Mouse (Mus musculus) mammary gland, adult 2 months (tissue): ENCODE results near the gene Phf2. TPM values are rescaled to one million over a fixed set of nuclear protein-coding genes. Genes with fewer than 3 reads are reported as not detected.

Experiments
- polyA plus RNA-seq: library from polyadenylated mRNA; depleted of rRNA; stranded (reverse); fragments of >200 nt; gene quantifications from 2 replicates; pipeline ENCODE4 v1.2.3, GENCODE M21; 2012; ENCODE audit warnings: low replicate concordance; rRNA removed

Gene Phf2
- 14.1 and 21.7 TPM in 2 replicates for polyA plus RNA-seq

DNA sequence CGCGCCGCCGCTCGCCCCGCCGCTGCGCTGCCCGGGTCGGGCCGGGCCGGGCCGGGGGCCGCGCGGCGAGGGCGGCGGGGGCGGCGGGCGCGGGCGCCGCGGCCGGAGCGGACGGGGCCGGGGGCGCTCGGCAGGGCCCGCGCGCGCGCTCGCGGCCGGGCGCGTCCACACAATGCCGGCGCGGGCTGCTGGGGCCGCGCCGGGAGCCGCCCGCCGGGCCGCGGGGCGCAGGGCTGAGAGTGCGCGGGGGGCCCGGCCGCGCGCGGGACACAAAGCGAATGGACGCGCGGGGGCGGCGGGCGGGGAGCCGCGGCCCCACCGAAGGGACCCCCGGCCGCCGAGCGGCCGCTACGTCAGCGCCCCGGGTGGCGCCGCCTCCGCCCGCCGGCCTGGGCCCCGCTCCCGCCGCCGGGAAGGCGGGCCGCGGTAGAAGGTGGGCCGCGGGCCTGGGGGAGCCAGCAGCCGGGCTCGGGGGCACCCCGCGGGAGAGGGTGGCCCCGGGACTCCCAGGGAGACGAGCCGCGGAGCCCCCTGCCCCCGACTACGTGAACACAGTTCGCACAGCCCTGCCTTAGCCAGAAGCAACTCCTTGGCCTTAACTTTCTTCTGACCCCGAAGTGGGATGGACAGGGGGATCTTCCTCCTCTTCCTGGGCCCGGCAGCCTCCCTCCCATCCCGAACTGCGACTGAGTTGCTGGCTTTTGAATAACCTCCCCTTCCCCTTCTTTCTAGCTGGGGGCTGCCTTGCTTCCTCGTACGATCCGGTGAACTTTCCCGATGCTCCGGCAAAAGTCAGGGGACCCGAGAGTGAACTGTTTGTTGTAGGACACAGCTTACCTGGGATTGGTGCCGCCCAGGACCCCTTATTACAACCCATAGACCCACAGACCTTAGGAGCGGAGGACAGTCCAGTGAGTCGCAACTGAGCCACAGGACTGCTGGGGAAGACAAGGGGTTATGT, at the start of gene Phf2:
Gene Phf2 (minus strand): TSS at position 349 of the 961 bp plus-strand sequence.

Other genes starting within 250 kb of the Phf2 start
- gene Ptpdc1, start 245.5 kb downstream of the Phf2 start, polyA plus RNA-seq, result 2.4 TPM in 2 replicates
- gene Barx1, start 208.1 kb downstream of the Phf2 start, polyA plus RNA-seq, result not detected in 2 replicates
- 76.8 and 78.1 TPM in 2 replicates for gene Fam120a, start 96.9 kb upstream of the Phf2 start, polyA plus RNA-seq